Mouse (Mus musculus): ENCODE data around the gene Dnm2. TPM values are rescaled to one million over a fixed set of nuclear protein-coding genes. Genes with fewer than 3 reads are reported as not detected.
A peak's percentile ranks its signal among the peaks of the same experiment; 100 is the strongest.

The Dnm2 gene
- polyA plus RNA-seq, 1 experiment from 2014 or later, result 53.1 TPM

GRCm38 (mm10) chr9:21403745-21404144 is 21.0 kb upstream of the Dnm2 start:
- H3K4me2 ChIP-seq (ENCODE audit: low read depth, low read length), result no peak overlapping the region
- no peak overlapping the region for H3K4me3 ChIP-seq (ENCODE audit: low read depth, low read length)
- H3K9ac ChIP-seq (replicated peaks; ENCODE audit: low read depth, low read length), result no peak overlapping the region
- no peaks in the 10 kb centered on the region for H3K27me3 ChIP-seq (ENCODE audit: control insufficient read depth, insufficient read depth, low read length)
- no peaks in the 10 kb centered on the region for H3K4me1 ChIP-seq (ENCODE audit: control insufficient read depth, insufficient read depth, low read length)
- H3K9me3 ChIP-seq (ENCODE audit: control insufficient read depth, low read length), result no peaks in the 10 kb centered on the region
- no peak for ATAC-seq (ENCODE audit: low read depth)
- no peak overlapping the region for H3K27ac ChIP-seq (ENCODE audit: low read depth, low read length)
- 97% methylated on average over 5 of the region's 5 CpGs for WGBS
- H3K36me3 ChIP-seq (ENCODE audit: control insufficient read depth, insufficient read depth, low read length), result peaks cover 77% of the 10 kb centered on the region

DNA sequence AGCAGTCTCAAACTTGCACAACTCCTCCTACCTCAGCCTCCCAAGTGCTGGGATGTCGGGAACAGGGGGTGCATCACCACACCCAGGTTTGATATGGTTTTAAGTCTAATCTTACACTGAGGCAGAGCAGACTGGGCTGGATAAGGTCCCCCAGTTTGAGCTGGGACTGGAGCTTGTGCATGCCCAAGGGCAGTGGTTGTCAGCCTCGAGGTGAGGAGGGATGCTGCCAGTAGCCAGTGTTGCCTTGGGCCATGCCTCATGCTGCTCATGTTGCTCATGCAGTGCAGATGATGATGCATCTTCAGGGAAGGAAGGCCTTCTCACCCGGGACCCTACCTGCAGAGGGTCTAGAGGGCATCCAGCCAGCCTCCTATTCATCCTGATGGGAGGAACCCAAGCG is 19.2 kb upstream of the Dnm2 start:
- Histone ChIP-seq H3K36me3 (ENCODE audit: control insufficient read depth, insufficient read depth, low read length) (peaks cover 59% of the 10 kb centered on the region), H3K4me3 (ENCODE audit: low read depth, low read length) (no peak overlapping the region), H3K9ac (replicated peaks; ENCODE audit: low read depth, low read length) (no peak overlapping the region), H3K9me3 (ENCODE audit: control insufficient read depth, low read length) (no peaks in the 10 kb centered on the region), H3K4me2 (ENCODE audit: low read depth, low read length) (no peak overlapping the region), H3K27me3 (ENCODE audit: control insufficient read depth, insufficient read depth, low read length) (no peaks in the 10 kb centered on the region), H3K4me1 (ENCODE audit: control insufficient read depth, insufficient read depth, low read length) (no peaks in the 10 kb centered on the region), H3K27ac (ENCODE audit: low read depth, low read length) (no peak overlapping the region)
- no peak for ATAC-seq (ENCODE audit: low read depth)
- WGBS, result 69% methylated on average over 4 of the region's 4 CpGs

- ATAC-seq (ENCODE audit: low read depth), result no peak
These were observed 16.8 kb upstream of the Dnm2 start for GRCm38 (mm10) chr9:21407951-21408350.

GRCm38 (mm10) chr9:21408624-21409023 is 16.1 kb upstream of the Dnm2 start:
- Histone ChIP-seq H3K27me3 (ENCODE audit: control insufficient read depth, insufficient read depth, low read length) (no peaks in the 10 kb centered on the region), H3K4me2 (ENCODE audit: low read depth, low read length) (no peak overlapping the region), H3K9me3 (ENCODE audit: control insufficient read depth, low read length) (no peaks in the 10 kb centered on the region), H3K4me3 (ENCODE audit: low read depth, low read length) (no peak overlapping the region), H3K9ac (replicated peaks; ENCODE audit: low read depth, low read length) (no peak overlapping the region), H3K4me1 (ENCODE audit: control insufficient read depth, insufficient read depth, low read length) (peaks cover 4% of the 10 kb centered on the region; the same call in 1 of the 2 replicates), H3K27ac (ENCODE audit: low read depth, low read length) (no peak overlapping the region), H3K36me3 (ENCODE audit: control insufficient read depth, insufficient read depth, low read length) (peaks cover 33% of the 10 kb centered on the region)
- no peak for ATAC-seq (ENCODE audit: low read depth)
- WGBS, result 78% methylated on average over 7 of the region's 7 CpGs

More at GRCm38 (mm10) chr9:21407951-21408350, 16.8 kb upstream of the Dnm2 start:
- no peaks in the 10 kb centered on the region for H3K9me3 ChIP-seq (ENCODE audit: control insufficient read depth, low read length)
- H3K4me2 ChIP-seq (ENCODE audit: low read depth, low read length), result no peak overlapping the region
- WGBS, result 8% methylated on average over 4 of the region's 4 CpGs
- no peaks in the 10 kb centered on the region for H3K27me3 ChIP-seq (ENCODE audit: control insufficient read depth, insufficient read depth, low read length)
- H3K27ac ChIP-seq (ENCODE audit: low read depth, low read length), result no peak overlapping the region
- no peak overlapping the region for H3K9ac ChIP-seq (replicated peaks; ENCODE audit: low read depth, low read length)
- no peak overlapping the region for H3K4me3 ChIP-seq (ENCODE audit: low read depth, low read length)
- H3K4me1 ChIP-seq (ENCODE audit: control insufficient read depth, insufficient read depth, low read length), result peaks cover 4% of the 10 kb centered on the region; the same call in 1 of the 2 replicates
- peaks cover 39% of the 10 kb centered on the region for H3K36me3 ChIP-seq (ENCODE audit: control insufficient read depth, insufficient read depth, low read length)

DNA sequence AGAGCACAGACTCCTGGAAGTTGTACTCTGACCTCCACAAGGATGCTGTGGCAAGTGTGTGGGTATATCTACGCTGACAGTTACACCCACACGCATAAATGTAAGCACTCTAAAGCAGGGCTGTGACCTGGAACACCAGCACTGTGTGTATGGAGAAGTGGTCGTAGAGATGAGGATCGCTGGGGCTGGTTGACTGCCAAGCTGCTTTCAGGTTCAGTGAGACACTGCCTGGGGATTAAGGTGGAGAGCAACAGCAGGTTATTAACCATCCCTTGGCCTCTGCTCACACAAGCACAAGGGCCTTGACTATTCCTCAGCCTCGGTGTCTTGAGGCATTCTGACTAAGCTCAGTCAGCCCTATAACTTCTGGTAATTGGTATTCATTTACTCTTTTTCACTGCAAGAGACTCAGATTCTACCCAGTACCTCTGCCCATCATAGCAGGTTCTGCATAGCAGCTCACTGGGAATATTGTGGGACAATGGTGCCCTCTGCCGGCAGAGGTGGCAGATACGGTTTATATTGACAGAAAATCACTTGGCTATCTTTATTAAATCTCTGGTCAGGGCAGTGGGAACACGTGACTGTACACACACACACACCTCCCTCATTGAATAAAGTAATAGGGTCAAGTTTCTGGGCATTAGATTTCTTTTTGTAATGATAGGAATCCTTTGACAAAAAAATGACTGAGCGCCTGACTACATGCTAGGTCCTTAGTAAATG is 15.0 kb upstream of the Dnm2 start:
- Histone ChIP-seq H3K4me2 (ENCODE audit: low read depth, low read length) (no peak overlapping the region), H3K4me3 (ENCODE audit: low read depth, low read length) (no peak overlapping the region), H3K9ac (replicated peaks; ENCODE audit: low read depth, low read length) (no peak overlapping the region), H3K9me3 (ENCODE audit: control insufficient read depth, low read length) (no peaks in the 10 kb centered on the region), H3K27me3 (ENCODE audit: control insufficient read depth, insufficient read depth, low read length) (no peaks in the 10 kb centered on the region), H3K27ac (ENCODE audit: low read depth, low read length) (no peak overlapping the region), H3K4me1 (ENCODE audit: control insufficient read depth, insufficient read depth, low read length) (peaks cover 4% of the 10 kb centered on the region; the same call in 1 of the 2 replicates), H3K36me3 (ENCODE audit: control insufficient read depth, insufficient read depth, low read length) (peaks cover 22% of the 10 kb centered on the region)
- WGBS, result 36% methylated on average over 9 of the region's 9 CpGs
- ATAC-seq (ENCODE audit: low read depth), result no peak

- Histone ChIP-seq H3K27ac (ENCODE audit: low read depth, low read length) (peak within 1 kb of the TSS; percentile 63), H3K4me3 (ENCODE audit: low read depth, low read length) (peak within 1 kb of the TSS; percentile 63), H3K9ac (replicated peaks; ENCODE audit: low read depth, low read length) (peak within 1 kb of the TSS; percentile 71), H3K27me3 (ENCODE audit: control insufficient read depth, insufficient read depth, low read length) (no peaks in the 10 kb centered on the region), H3K36me3 (ENCODE audit: control insufficient read depth, insufficient read depth, low read length) (peaks cover 2% of the 10 kb centered on the region; the same call in 1 of the 2 replicates), H3K4me1 (ENCODE audit: control insufficient read depth, insufficient read depth, low read length) (peaks cover 4% of the 10 kb centered on the region; the same call in 1 of the 2 replicates), H3K9me3 (ENCODE audit: control insufficient read depth, low read length) (no peaks in the 10 kb centered on the region), H3K4me2 (ENCODE audit: low read depth, low read length) (peak within 1 kb of the TSS; percentile 89)
- peak; percentile 97 for ATAC-seq (ENCODE audit: low read depth)
- WGBS, result 2% methylated on average over 53 of the region's 53 CpGs
These were observed 12.8 kb upstream of the Dnm2 start, which contains the start of gene Qtrt1 for GRCm38 (mm10) chr9:21411669-21412550. Gene Qtrt1 (plus strand): TSS chr9:21411837.

GRCm38 (mm10) chr9:21417866-21418265 is 6.8 kb upstream of the Dnm2 start:
- H3K9ac ChIP-seq (replicated peaks; ENCODE audit: low read depth, low read length), result no peak overlapping the region
- H3K36me3 ChIP-seq (ENCODE audit: control insufficient read depth, insufficient read depth, low read length), result peaks cover 20% of the 10 kb centered on the region
- H3K27ac ChIP-seq (ENCODE audit: low read depth, low read length), result no peak overlapping the region
- no peaks in the 10 kb centered on the region for H3K27me3 ChIP-seq (ENCODE audit: control insufficient read depth, insufficient read depth, low read length)
- no peaks in the 10 kb centered on the region for H3K4me1 ChIP-seq (ENCODE audit: control insufficient read depth, insufficient read depth, low read length)
- no peak overlapping the region for H3K4me2 ChIP-seq (ENCODE audit: low read depth, low read length)
- whole genome bisulfite sequencing, result 87% methylated on average over 2 of the region's 2 CpGs
- no peak overlapping the region for H3K4me3 ChIP-seq (ENCODE audit: low read depth, low read length)
- ATAC-seq (ENCODE audit: low read depth), result no peak
- no peaks in the 10 kb centered on the region for H3K9me3 ChIP-seq (ENCODE audit: control insufficient read depth, low read length)

DNA sequence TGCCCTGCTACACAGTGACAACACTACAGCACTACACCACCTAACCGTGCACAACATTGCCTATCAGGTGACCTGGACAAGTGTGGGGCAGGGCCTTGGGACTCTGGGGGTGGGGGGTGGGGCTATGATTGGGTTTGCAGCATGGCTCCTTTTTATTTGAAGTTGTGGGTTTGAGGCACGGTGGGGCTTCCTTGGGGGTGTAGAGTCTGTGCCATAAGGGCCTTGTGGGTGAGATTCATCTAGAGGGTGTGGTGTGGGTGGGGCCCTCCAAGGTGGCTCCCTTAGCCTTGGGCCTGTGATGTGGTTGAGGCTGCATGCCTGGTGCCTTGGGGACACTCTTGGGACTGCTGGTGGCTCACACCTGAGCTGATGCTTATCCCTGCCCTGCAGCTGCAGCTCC is 5.1 kb upstream of the Dnm2 start:
- no peak for ATAC-seq (ENCODE audit: low read depth)
- no peak overlapping the region for H3K4me3 ChIP-seq (ENCODE audit: low read depth, low read length)
- no peak overlapping the region for H3K9ac ChIP-seq (replicated peaks; ENCODE audit: low read depth, low read length)
- no peaks in the 10 kb centered on the region for H3K4me1 ChIP-seq (ENCODE audit: control insufficient read depth, insufficient read depth, low read length)
- peaks cover 20% of the 10 kb centered on the region for H3K36me3 ChIP-seq (ENCODE audit: control insufficient read depth, insufficient read depth, low read length)
- H3K9me3 ChIP-seq (ENCODE audit: control insufficient read depth, low read length), result no peaks in the 10 kb centered on the region
- no peaks in the 10 kb centered on the region for H3K27me3 ChIP-seq (ENCODE audit: control insufficient read depth, insufficient read depth, low read length)
- H3K27ac ChIP-seq (ENCODE audit: low read depth, low read length), result no peak overlapping the region
- no peak overlapping the region for H3K4me2 ChIP-seq (ENCODE audit: low read depth, low read length)
- 97% methylated on average over 2 of the region's 2 CpGs for WGBS

DNA sequence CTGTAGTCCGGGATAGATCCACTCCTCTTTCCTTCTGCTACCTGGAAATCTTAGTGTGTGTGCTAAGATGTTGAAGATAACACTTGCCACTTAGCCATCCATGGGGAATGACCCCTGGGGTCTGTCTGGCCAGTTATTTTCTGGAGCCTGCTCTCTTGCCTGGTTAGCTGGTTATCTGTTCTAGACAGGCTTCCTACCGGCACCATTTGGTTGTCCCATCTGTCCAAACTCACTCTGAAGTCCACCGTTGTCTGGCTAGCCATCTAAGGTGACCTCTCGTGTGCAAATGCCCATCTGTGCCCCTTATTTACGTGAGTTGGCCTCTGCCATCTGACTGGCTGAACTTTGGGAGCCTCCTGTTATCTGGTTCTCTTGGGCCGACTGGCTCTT is 843 bp downstream of the Dnm2 start:
- H3K4me1 ChIP-seq (ENCODE audit: control insufficient read depth, insufficient read depth, low read length), result peaks cover 22% of the 10 kb centered on the region
- H3K27ac ChIP-seq (ENCODE audit: low read depth, low read length), result peak overlapping the region; percentile 79; the same call in 1 of the 2 replicates
- H3K27me3 ChIP-seq (ENCODE audit: control insufficient read depth, insufficient read depth, low read length), result no peaks in the 10 kb centered on the region
- peak overlapping the region; percentile 88 for H3K4me3 ChIP-seq (ENCODE audit: low read depth, low read length)
- H3K9ac ChIP-seq (replicated peaks; ENCODE audit: low read depth, low read length), result peak overlapping the region; percentile 85
- H3K36me3 ChIP-seq (ENCODE audit: control insufficient read depth, insufficient read depth, low read length), result peaks cover 3% of the 10 kb centered on the region; the same call in 1 of the 2 replicates
- H3K4me2 ChIP-seq (ENCODE audit: low read depth, low read length), result peak overlapping the region; percentile 94
- WGBS, result 11% methylated on average over 6 of the region's 6 CpGs
- H3K9me3 ChIP-seq (ENCODE audit: control insufficient read depth, low read length), result no peaks in the 10 kb centered on the region
- ATAC-seq (ENCODE audit: low read depth), result no peak

Data from neural tube, embryonic 14.5 days (tissue).